Mouse (Mus musculus): ENCODE data around the gene Car5a.

Car5a gene

DNA sequence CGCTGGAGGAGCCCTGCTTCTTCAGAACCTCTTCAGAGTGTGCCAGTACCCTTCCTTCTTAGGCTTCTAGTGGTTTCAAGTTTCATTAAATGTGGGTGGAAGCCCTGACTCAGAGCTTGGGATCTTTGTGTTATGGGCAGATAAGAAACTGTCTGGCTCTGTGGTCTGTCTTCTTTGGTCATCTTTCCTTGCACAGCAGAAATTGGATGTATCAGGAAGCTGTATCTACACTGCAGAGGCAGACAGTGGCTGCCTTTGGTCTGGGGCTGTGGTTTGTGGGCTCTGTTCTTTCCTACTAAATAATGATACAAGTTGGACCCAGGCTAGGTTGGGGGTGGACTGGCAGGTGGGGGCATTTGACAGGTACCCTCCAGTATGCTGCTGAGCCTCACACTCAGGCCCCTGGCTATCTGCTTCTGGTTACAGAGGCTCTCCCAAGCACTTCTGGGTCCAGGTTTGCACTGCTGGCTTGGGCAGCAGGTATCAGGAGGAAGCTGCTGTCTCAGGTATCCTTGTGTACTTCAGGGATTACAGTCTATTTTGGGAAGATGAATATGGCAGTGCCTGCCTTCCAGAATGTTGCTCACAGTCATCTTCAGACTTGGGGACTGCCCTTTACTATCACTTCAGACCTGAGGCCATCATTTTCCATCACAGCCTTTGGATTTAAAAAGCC is 11.3 kb upstream of the Car5a start:
- DNase-seq (ENCODE audit: low read depth, low spot score): no peak

DNA sequence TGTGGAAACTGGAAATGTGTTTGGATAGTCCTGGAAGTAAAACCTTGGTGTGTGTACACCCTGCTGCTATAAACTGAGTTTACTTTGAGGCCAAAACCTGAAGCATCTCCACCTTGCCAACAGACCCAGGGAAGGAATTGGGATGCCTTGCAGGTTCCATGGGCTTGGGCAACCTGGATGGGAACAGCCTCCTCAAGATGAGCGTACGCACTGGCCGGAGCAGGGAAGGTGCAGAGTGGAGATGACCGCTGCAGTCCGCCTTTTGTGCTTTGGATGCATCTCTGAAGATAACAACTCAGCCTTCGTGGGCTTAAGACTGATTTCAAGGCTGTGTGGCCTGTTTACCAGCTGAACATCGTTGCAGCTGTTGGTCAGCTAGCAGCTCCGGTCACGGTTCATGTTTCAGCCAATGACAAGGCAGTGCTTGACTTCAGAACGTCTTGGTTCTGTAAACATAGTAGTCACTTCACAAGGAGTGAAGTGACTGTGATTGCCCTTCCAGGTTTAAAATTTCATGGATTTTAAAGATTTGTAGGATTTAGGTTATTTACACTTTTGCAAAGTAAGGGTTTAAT is 10.4 kb upstream of the Car5a start:
- no peak for DNase-seq (ENCODE audit: low read depth, low spot score)

- no peak for DNase-seq (ENCODE audit: low read depth, low spot score)
Observed at GRCm38 (mm10) chr8:121953821-121954545, 9.3 kb upstream of the Car5a start.

DNA sequence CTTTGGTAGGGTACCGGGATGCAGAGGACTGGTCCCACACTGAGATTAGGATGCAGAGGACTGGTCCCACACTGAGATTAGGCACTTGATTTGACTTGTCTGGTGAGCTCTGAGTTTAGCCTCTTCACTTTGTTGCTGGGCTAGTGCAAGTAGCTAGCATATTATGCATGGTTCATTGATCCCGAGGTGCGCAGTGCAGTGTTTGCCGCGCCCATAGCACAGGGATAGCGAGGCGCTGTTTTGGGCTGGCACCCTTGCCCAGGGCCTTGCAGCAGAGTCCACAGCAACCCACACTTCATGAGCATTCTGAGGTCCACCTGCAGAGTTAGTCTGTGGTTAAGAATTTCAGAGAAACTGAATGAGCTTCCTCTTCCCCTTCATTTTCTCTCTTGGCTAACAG is 8.1 kb upstream of the Car5a start:
- DNase-seq (ENCODE audit: low read depth, low spot score): no peak

DNA sequence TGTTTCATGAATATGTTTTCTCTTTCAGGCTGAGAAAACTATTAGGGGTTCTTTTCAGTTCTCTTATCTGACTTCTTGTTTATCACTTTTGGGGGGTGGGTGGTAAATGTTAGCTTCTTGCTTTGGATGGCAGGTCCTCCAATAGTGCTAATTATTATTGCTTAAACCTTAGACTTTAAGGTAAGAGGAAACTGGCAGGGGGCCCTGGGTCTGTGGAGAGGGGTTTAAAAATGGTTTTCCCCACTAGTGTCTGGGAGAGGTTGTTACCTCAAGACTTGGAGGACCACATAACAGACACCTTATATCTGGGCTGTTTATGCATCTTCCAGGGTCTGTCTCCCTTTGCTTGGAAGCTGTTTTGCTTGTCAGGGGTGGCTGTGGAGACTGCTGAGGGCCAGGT is 7.4 kb upstream of the Car5a start:
- no peak for DNase-seq (ENCODE audit: low read depth, low spot score)

- no peak for DNase-seq (ENCODE audit: low read depth, low spot score)
Observed at GRCm38 (mm10) chr8:121951656-121952009, 6.9 kb upstream of the Car5a start.

DNA sequence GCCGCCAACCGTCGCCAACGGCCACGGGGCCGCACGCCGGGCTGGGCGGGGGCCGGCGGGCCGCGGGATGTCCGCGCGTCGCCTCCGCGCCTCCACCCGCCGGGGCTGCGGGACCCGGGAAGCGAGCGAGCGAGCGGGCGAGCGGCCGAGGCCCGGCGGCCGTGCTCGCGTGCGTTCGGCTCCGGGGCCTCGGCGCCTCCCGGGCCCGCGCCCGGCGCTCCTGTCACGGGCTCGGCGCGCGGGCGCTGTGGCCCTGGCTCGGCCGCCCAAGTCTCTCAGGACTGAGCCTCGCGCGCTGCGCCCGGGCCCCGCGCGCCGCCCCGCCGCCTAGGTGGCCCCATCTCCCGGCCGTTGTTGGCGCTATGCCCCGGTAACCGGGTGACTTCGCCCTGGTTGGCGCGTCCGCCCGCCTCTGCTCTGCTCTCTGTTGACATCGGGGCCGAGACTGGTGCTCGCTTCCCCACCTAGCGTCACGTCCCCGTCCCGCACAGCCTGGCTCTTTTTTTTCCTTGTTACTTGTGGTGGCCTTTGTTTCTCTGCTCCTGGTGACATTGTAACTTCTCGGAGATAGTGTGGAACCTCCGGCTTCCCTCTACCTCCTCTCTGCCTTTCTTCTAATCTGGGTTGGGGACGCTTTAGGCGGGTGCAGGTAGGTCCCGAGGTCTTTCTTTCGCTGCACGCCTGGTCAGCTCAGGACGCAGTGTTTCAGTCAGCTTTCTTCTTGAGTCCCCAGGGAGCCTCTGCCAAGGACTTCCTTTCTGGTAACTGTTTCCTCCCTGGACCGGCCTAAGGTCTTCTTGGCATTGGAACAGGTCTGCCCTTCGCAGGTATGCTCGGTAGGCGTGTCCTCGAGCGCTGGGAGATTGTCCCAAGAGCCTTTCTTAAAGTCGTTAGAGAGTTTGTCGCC is 6.3 kb upstream of the Car5a start:
- DNase-seq (ENCODE audit: low read depth, low spot score): no peak

DNA sequence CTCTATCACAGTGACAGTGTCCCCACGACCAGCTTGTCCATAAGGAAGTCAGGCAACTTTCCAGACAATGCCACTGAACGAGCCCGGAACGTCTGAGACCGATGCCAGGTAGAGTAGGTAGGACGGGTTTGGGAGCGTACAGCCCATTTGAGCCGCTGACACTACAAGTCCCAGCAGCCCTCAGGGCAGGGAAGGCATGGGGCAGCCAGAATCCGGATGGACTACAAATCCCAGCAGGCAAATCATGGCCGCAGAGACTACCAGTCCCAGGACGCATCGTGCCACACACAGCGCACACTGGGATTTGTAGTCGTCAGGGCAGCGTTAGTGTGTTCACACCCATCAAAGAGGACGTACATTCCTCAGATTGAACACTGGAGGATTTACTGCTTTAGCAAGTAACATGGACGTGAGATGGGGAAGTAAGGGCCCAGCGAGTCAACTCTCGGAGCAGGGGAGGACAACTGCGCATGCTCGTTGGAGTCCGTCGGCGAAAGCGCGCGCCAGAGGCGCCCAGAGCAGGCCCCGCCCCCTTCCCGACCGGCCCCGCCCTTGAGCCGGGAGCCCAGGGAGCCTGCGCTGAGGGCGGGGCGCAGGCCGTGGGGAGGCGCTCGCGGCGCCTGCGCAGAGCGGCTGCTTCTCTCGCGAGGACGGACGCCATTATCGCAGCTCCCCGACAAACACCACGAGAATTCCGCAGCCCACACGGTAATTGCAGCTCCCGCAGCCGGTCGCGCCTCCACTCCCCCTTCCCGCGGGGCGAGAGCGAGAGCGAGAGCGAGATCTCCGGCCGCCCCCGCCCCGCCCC is 5.4 kb upstream of the Car5a start:
- DNase-seq (ENCODE audit: low read depth, low spot score): peak; percentile 98

GRCm38 (mm10) chr8:121949222-121949800 is 4.6 kb upstream of the Car5a start, which contains the start of gene Banp:
Gene Banp (plus strand): TSS chr8:121949750.
- DNase-seq (ENCODE audit: low read depth, low spot score): no peak

DNA sequence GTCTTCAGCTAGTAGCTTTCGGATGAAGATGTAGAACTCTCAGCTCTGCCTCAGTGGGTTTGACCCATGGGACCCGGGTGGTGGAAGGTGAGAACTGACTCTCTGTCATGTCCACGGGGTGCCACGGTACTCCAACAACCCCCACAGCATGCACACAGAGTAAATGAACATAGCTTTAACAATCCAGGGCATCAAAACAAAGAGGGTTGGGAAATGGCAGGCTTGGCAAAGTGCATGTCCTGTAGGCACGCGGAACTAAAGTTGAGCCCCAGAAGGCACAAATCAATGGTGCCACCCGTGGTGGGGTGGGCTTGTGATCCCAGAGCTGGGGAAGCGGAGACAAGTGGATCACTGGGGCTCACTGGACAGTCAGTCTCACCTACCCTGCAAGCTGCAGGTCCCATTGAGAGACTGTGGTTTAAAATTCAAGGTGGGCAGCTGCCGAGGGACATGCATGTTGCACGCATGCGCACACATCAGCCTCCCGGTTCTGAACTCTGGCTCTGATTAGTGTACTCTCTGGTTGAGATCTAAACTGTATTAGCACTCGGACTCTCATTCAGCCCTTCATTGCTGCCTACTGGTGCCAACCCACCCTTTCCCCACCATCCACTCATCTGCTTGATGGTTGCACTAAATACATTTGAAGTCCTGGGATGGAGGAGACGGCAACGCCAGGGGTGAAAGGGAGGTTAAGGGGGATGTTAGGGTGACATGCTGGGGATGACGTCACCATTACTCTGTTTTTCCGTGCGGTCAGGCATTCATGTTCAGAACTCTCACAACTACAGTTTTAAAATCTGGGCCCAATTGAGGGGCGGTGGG is 3.8 kb upstream of the Car5a start:
- no peak for DNase-seq (ENCODE audit: low read depth, low spot score)

GRCm38 (mm10) chr8:121947753-121948141 is 3.0 kb upstream of the Car5a start:
- peak; percentile 47 for DNase-seq (ENCODE audit: low read depth, low spot score)

DNA sequence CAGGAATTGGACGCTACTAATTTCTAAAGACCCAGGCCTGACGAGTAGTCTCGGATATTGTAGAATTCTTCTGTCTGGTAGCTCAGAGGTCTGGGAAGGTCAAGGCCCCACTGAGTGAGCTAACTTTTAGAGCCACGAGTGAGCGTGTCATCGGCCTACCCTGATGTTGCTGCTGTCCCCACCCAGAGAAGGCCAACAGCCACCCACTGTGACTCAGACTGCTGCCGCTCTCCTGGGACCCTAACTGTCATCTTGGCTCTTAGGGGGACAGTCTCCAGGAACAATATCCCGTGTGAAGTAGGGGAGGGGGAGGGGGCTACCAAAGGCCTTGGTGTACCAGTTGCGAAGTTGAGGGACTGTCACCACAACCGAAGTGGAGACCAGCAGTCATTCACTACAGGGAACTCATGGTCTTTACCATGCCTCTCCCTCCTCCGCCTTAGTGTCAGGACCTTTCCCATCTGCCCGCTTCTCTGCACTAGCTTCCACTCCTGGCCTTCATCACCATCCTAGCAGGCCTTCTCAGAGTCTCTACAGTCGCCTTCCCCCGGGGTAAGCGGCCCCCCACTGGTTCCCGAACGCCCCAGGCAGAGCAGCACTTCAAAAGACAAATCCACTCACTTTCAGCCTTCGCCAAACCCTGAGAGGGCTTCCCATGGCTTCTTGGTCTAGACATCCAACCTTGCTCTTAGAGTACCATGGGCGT is 2.5 kb upstream of the Car5a start:
- DNase-seq (ENCODE audit: low read depth, low spot score): no peak

- no peak for DNase-seq (ENCODE audit: low read depth, low spot score)
Observed at GRCm38 (mm10) chr8:121946351-121946750, 1.6 kb upstream of the Car5a start.

DNA sequence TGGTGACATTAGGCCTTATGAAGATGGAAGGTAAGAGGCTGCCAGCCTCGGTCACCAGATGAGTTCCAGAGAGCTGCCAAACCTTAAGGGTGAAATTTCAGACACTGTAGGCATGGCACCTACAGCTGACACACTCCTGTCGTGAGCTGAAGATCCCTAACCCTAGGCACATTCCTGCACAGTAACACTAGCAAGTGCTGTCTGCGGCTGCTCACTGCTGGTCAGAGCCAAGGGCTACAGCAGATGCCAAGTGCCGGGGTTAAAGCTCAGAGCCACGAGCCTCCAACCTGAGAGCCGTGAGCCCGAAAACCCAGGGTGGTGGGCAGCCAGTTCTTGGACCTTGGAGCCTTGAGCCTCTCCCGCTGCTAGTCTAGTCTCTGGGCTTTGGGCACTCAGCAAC is 988 bp downstream of the Car5a start:
- no peak for DNase-seq (ENCODE audit: low read depth, low spot score)

DNA sequence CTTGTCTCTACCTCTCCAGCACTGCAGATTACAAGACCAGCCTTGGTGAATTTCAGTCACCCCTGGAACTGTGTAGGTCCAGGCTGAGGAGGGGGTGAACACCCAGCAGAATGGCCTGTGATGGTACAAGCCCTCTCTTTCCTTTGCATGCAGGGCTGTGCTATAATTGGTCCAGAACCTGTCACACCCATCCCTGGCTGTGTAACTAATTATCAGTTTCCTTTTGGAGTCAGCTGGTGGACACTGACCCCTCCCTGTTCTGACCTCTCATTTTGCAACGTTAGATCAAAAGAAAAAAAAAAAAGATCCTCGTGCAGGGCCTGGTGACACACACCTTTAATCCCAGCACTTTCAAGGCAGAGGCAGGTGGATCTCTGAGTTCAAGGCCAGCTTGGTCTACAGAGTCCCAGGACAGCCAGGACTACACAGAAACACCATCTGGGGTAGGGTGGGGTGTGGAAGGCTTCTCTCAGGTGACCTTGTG is 1.6 kb downstream of the Car5a start:
- DNase-seq (ENCODE audit: low read depth, low spot score): no peak

DNA sequence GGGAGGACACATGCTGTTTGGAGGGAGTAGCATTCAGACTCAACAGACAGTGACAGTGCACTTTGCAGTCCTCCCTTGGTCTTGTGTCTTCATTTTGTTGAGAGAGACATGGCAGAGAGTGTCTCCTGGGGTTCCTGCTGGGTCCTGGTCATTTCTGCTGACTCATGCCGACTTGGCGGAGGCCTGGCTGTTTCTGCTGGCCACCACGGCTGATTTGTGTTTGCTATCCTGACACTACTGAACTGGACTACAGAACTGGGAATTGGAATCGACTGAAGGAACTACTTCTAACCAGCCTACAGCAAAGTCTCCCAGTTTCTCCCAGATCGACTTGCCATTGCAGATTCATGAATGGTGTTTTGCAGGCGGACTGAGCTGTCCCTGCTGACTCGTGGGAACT is 6.0 kb downstream of the Car5a start:
- DNase-seq (ENCODE audit: low read depth, low spot score): no peak

DNA sequence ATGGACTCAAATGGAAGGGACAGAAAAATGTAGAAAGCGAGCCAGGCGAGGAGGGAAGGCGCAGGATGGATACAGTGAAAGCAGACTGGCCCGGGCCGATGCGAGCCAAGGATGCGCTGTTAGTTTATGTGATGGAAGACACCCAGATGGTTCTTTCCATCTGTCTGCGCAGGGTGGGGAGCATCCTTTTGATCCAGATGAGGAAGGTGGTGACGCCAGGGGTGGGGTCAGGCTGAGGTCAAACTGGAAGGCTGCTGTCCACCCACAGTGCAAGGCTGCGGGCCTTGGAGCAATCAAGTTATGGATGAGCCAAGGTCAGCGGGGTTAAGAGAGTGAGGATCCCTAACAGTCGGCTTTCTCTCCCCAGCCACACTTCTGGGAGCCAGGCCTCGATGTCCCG is 8.3 kb downstream of the Car5a start:
- DNase-seq (ENCODE audit: low read depth, low spot score): no peak

- DNase-seq (ENCODE audit: low read depth, low spot score): no peak
Observed at GRCm38 (mm10) chr8:121935341-121936294, 9.1 kb downstream of the Car5a start.
